Mouse (Mus musculus) E14TG2a.4 (cell line): Measurements from ENCODE around the gene Cox15.

Experiments
- H3K27me3 ChIP-seq: 2 replicates; pipeline ENCODE4 v1.6.1; 2014; ENCODE audit warnings: low read length, control low read depth; ENCODE audit not compliant: insufficient read depth
- H3K36me3 ChIP-seq: 2 replicates; pipeline ENCODE4 v1.6.1; 2014; ENCODE audit warnings: low read length, control low read depth; ENCODE audit not compliant: insufficient read depth
- H3K4me1 ChIP-seq: replicated peaks from 2 replicates; pipeline ENCODE4 v1.6.1; 2014; ENCODE audit warnings: low read depth, low read length, control low read depth
- H3K4me3 ChIP-seq: replicated peaks from 2 replicates; pipeline ENCODE4 v1.5.1; 2014; ENCODE audit warnings: mild to moderate bottlenecking, low read length
- H3K9me3 ChIP-seq: 2 replicates; pipeline ENCODE4 v1.6.1; 2014; ENCODE audit warnings: low read length, control low read depth
- CTCF ChIP-seq: conservative IDR thresholded peaks from 2 replicates; pipeline ENCODE4 v1.5.1; 2014; ENCODE audit warnings: low read length
- NANOG ChIP-seq: IDR thresholded peaks from 2 replicates; pipeline ENCODE4 v1.6.1; 2014; ENCODE audit warnings: borderline replicate concordance, low read length, mixed read lengths
- POU5F1 ChIP-seq: IDR thresholded peaks from 2 replicates; pipeline ENCODE4 v1.6.1; 2014; ENCODE audit warnings: low read length, borderline replicate concordance

The Cox15 gene

DNA sequence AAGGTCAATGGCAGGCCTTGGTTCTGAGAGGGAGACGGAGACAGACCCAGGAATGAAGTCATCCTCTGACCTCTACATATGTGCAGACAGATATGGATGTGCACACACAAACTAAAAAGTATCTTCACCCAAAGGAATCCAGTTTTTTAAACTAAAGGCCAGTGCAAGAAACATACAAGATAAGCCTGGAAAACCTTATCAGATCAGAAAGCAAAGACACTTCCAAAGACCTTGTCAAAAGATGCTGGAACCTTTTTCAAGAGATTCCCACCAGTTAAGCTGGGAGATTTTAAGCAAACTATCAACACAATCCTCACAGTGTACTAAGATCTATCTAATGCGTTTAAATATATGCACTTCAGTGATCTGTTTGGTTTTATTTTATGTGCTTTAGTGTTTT lies 2.8 kb downstream of the Cox15 start:
- Histone ChIP-seq H3K4me1 (peaks cover 15% of the 10 kb centered on the region), H3K4me3 (no peak overlapping the region)
- TF ChIP-seq NANOG (no peak), POU5F1 (no peak), CTCF (no peak)

DNA sequence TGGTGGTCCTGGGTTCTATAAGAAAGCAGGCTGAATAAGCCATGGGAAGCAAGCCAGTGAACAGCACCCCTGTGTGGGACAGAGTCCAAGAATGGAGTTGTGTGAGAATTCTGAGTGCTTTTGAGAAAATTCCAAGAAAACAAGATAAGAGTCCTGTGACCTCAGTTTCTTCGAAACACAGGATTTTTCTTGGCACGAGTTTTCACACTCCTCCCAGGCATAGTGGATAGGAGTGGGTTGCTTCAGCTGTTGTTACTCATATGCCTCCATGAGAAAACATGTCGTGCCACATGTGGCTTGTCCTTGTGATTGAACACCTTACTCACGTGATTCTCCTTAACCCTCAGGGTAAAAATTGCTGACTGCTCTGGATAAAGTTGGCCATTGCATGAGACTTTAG lies 4.9 kb downstream of the Cox15 start:
- Histone ChIP-seq H3K27me3 (no peaks in the 10 kb centered on the region), H3K4me3 (no peak overlapping the region), H3K9me3 (no peaks in the 10 kb centered on the region), H3K36me3 (peaks cover 83% of the 10 kb centered on the region), H3K4me1 (peaks cover 10% of the 10 kb centered on the region)
- TF ChIP-seq CTCF (no peak), POU5F1 (no peak), NANOG (no peak)

More for the DNA sequence above, 2.8 kb downstream of the Cox15 start:
- H3K27me3 ChIP-seq = no peaks in the 10 kb centered on the region
- H3K36me3 ChIP-seq = peaks cover 63% of the 10 kb centered on the region
- no peaks in the 10 kb centered on the region for H3K9me3 ChIP-seq

DNA sequence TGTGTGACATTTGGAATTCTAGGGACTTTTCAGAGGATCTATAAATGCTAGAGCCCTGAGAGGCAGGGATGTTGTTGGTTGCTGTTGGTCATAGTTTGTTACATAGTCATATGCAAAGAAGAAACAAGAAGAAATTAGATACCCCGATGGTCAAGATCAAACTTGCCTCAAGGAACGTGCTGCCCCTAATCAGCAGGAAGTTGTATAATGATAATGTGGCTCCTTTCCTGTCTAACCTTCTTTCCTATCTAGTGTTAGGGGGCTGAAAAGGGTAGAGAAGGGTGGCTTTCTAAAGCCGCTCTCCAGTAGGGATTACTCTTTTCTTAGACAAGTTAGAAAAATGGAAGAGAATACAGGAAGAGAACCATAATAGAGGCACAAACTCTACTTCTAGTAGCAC lies 7.1 kb downstream of the Cox15 start:
- H3K27me3 ChIP-seq = no peaks in the 10 kb centered on the region
- no peak overlapping the region for H3K4me3 ChIP-seq
- H3K36me3 ChIP-seq = peaks cover 97% of the 10 kb centered on the region
- H3K4me1 ChIP-seq = no peaks in the 10 kb centered on the region
- TF ChIP-seq CTCF = no peak
- no peak for TF ChIP-seq POU5F1
- no peak for TF ChIP-seq NANOG
- no peaks in the 10 kb centered on the region for H3K9me3 ChIP-seq

DNA sequence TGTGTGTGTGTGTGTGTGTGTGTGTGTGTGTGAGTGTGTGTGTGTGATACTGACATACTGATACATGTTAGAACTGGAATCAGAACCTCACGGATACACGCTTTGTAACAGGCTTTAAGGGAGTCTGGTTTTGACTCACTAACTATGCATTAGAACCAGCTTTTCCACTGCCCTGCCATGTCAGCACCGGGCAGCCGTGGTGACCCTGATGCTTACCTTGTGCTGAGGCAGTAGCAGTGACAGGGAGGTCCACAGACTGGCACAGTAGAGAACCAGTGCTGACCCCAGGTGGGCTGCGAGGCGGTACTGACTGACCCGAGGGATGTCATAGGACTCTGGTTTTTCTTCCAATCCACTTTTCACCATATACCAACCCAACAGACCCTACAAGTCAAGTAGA lies 9.4 kb downstream of the Cox15 start:
- no peaks in the 10 kb centered on the region for H3K27me3 ChIP-seq
- no peak for TF ChIP-seq CTCF
- TF ChIP-seq POU5F1 = no peak
- TF ChIP-seq NANOG = no peak

GRCm38 (mm10) chr19:43738409-43738808 lies 14.4 kb downstream of the Cox15 start:
- no peak for TF ChIP-seq CTCF
- TF ChIP-seq POU5F1 = no peak
- no peak for TF ChIP-seq NANOG
- Histone ChIP-seq H3K9me3 (no peaks in the 10 kb centered on the region), H3K27me3 (no peaks in the 10 kb centered on the region), H3K4me3 (no peak overlapping the region), H3K4me1 (peaks cover 29% of the 10 kb centered on the region), H3K36me3 (peaks cover 80% of the 10 kb centered on the region)

More for the DNA sequence above, 9.4 kb downstream of the Cox15 start:
- no peak overlapping the region for H3K4me3 ChIP-seq
- H3K9me3 ChIP-seq = no peaks in the 10 kb centered on the region
- peaks cover 11% of the 10 kb centered on the region; the same call in 1 of the 2 replicates for H3K4me1 ChIP-seq
- H3K36me3 ChIP-seq = peaks cover 96% of the 10 kb centered on the region

- Histone ChIP-seq H3K36me3 (peaks cover 16% of the 10 kb centered on the region), H3K4me3 (no peak overlapping the region), H3K4me1 (peaks cover 56% of the 10 kb centered on the region), H3K27me3 (no peaks in the 10 kb centered on the region), H3K9me3 (no peaks in the 10 kb centered on the region)
- no peak for TF ChIP-seq POU5F1
These were observed 21.6 kb downstream of the Cox15 start for GRCm38 (mm10) chr19:43731157-43731556.

- H3K4me3 ChIP-seq = peak overlapping the region; percentile 70
- H3K4me1 ChIP-seq = peaks cover 58% of the 10 kb centered on the region
- H3K36me3 ChIP-seq = peaks cover 15% of the 10 kb centered on the region; the same call in 1 of the 2 replicates
- no peaks in the 10 kb centered on the region for H3K9me3 ChIP-seq
- H3K27me3 ChIP-seq = no peaks in the 10 kb centered on the region
- TF ChIP-seq POU5F1 (no peak), NANOG (no peak), CTCF (no peak)
These were observed 22.8 kb downstream of the Cox15 start for GRCm38 (mm10) chr19:43730037-43730428.

GRCm38 (mm10) chr19:43729296-43730036 lies 23.3 kb downstream of the Cox15 start:
- TF ChIP-seq CTCF (no peak), POU5F1 (no peak), NANOG (no peak)
- Histone ChIP-seq H3K4me1 (peaks cover 59% of the 10 kb centered on the region), H3K9me3 (no peaks in the 10 kb centered on the region), H3K36me3 (peaks cover 15% of the 10 kb centered on the region; the same call in 1 of the 2 replicates), H3K27me3 (no peaks in the 10 kb centered on the region), H3K4me3 (peak overlapping the region; percentile 70)
